Mouse (Mus musculus) limb, embryonic 14.5 days (tissue): ENCODE data around the gene Gpr89. TPM values are rescaled to one million over a fixed set of nuclear protein-coding genes. Genes with fewer than 3 reads are reported as not detected.

Experiments
- ATAC-seq: fragments of 200-750 bp; cut with Nextera tagmentation; 2 replicates; pipeline ENCODE4 v1.8.0; 2017; ENCODE audit warnings: low read depth, moderate number of reproducible peaks, moderate TSS enrichment; ENCODE audit not compliant: low FRiP score
- DNase-seq: peaks from one replicate; pipeline ENCODE4 v3.0.0-alpha.2; 2015; ENCODE audit warnings: low spot score
- H3K27ac ChIP-seq: fragments of 300-500 bp; sonication (generic); replicated peaks from 2 replicates; pipeline ENCODE4 v1.5.1; 2014; ENCODE audit warnings: low read depth, mild to moderate bottlenecking, low read length, moderate library complexity, mixed read lengths
- H3K27me3 ChIP-seq: fragments of 300-500 bp; sonication (generic); 2 replicates; pipeline ENCODE4 v1.6.1; 2014; ENCODE audit warnings: low read length, mixed read lengths; ENCODE audit not compliant: control insufficient read depth, insufficient read depth
- H3K36me3 ChIP-seq: fragments of 300-500 bp; sonication (generic); 2 replicates; pipeline ENCODE4 v1.6.1; 2014; ENCODE audit warnings: mild to moderate bottlenecking, low read length, moderate library complexity, mixed read lengths; ENCODE audit not compliant: control insufficient read depth, insufficient read depth
- H3K4me1 ChIP-seq: fragments of 300-500 bp; sonication (generic); 2 replicates; pipeline ENCODE4 v1.6.1; 2014; ENCODE audit warnings: antibody characterized with exemption, low read length, mixed read lengths; ENCODE audit not compliant: control insufficient read depth, insufficient read depth
- H3K4me2 ChIP-seq: fragments of 300-500 bp; sonication (generic); replicated peaks from 2 replicates; pipeline ENCODE4 v1.6.1; 2014; ENCODE audit warnings: low read depth, mild to moderate bottlenecking, low read length, moderate library complexity; ENCODE audit not compliant: severe bottlenecking
- H3K4me3 ChIP-seq: fragments of 300-500 bp; sonication (generic); replicated peaks from 2 replicates; pipeline ENCODE4 v1.5.1; 2014; ENCODE audit warnings: low read length
- H3K9ac ChIP-seq: fragments of 300-500 bp; sonication (generic); 2 replicates; pipeline ENCODE4 v1.6.1; 2014; ENCODE audit warnings: mild to moderate bottlenecking, low read depth, low read length, moderate library complexity; ENCODE audit not compliant: severe bottlenecking
- H3K9me3 ChIP-seq: fragments of 300-500 bp; sonication (generic); 2 replicates; pipeline ENCODE4 v1.6.1; 2016; ENCODE audit warnings: low read length; ENCODE audit not compliant: control insufficient read depth
- POLR2A ChIP-seq: fragments of 200-500 bp; IDR thresholded peaks from 2 replicates; pipeline ENCODE4 v1.8.0; 2012; ENCODE audit warnings: inconsistent platforms, mild to moderate bottlenecking, moderate library complexity, borderline replicate concordance; ENCODE audit not compliant: insufficient read depth, insufficient read length; ENCODE audit errors: extremely low read depth
- WGBS: fragments of 180-500 bp; shearing (Covaris S2); extraction: QIAGEN DNeasy Blood & Tissue Kit; methylation state at CpG from one replicate; pipeline ENCODE4 v1.1.7; 2014; 5-methylcytosine and 5-hydroxymethylcytosine counted together
- polyA plus RNA-seq, 2 experiments: library from polyadenylated mRNA; depleted of rRNA in 1 of 2; stranded (reverse) in 1 of 2; unstranded in 1 of 2; fragments of >200 nt; fragmentation: Nextera tagmentation in 1 of 2; extraction: Ambion mirVana in 1 of 2; gene quantifications; 2 replicates each; pipeline versions ENCODE4 v1.2.1 to v1.2.3; 2012 to 2014

Gpr89 gene
- polyA plus RNA-seq, 2 experiments = 15.8 to 43.5 TPM

GRCm38 (mm10) chr3:96832930-96833329 is 72.2 kb downstream of the Gpr89 start:
- no peak overlapping the region for H3K4me3 ChIP-seq
- no peak overlapping the region for H3K9ac ChIP-seq
- H3K36me3 ChIP-seq = no peaks in the 10 kb centered on the region
- WGBS = 35% methylated on average over 5 of the region's 5 CpGs
- H3K27ac ChIP-seq = no peak overlapping the region
- no peak overlapping the region for H3K4me2 ChIP-seq
- H3K9me3 ChIP-seq = no peaks in the 10 kb centered on the region
- no peak for TF ChIP-seq POLR2A
- no peak for ATAC-seq
- no peaks in the 10 kb centered on the region for H3K27me3 ChIP-seq
- H3K4me1 ChIP-seq = no peaks in the 10 kb centered on the region
- no peak for DNase-seq

DNA sequence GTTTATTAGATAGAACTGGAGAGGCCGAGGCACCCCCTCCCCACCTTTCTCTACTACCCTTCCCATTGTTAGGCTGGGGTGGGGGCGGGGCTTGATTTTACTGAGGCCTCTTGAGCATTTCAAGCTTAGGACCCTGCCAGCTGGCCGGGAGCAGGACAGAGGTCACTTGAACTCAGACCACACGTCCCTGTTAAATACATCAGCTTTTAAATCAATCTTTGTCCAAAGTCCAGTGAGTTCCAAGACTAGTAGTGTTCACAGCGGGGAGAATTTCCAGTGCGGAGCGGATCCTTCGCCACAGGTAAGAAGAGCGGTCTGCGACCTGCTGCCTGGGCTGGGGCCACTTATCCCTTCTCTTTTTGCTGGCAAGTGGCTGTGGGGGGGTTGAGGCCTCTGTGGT is 75.3 kb downstream of the Gpr89 start:
- Histone ChIP-seq H3K36me3 (no peaks in the 10 kb centered on the region), H3K4me2 (no peak overlapping the region), H3K4me3 (no peak overlapping the region), H3K9ac (no peak overlapping the region), H3K4me1 (no peaks in the 10 kb centered on the region), H3K9me3 (no peaks in the 10 kb centered on the region), H3K27ac (no peak overlapping the region), H3K27me3 (no peaks in the 10 kb centered on the region)
- 77% methylated on average over 10 of the region's 10 CpGs for WGBS
- DNase-seq = no peak
- no peak for TF ChIP-seq POLR2A
- no peak for ATAC-seq

GRCm38 (mm10) chr3:96828984-96829383 is 76.2 kb downstream of the Gpr89 start, which contains the start of the genes Pdzk1 and Cd160:
TSS of gene Pdzk1 (plus strand) at chr3:96829284.
TSS of gene Cd160 (minus strand) at chr3:96829351.
- Histone ChIP-seq H3K4me1 (no peaks in the 10 kb centered on the region), H3K4me3 (no peak within 1 kb of the TSS), H3K9me3 (no peaks in the 10 kb centered on the region), H3K4me2 (no peak within 1 kb of the TSS), H3K27ac (no peak within 1 kb of the TSS), H3K9ac (no peak within 1 kb of the TSS), H3K27me3 (no peaks in the 10 kb centered on the region), H3K36me3 (no peaks in the 10 kb centered on the region)
- DNase-seq (no peak), ATAC-seq (no peak)
- WGBS = 70% methylated on average over 1 of the region's 1 CpGs
- TF ChIP-seq POLR2A = no peak

DNA sequence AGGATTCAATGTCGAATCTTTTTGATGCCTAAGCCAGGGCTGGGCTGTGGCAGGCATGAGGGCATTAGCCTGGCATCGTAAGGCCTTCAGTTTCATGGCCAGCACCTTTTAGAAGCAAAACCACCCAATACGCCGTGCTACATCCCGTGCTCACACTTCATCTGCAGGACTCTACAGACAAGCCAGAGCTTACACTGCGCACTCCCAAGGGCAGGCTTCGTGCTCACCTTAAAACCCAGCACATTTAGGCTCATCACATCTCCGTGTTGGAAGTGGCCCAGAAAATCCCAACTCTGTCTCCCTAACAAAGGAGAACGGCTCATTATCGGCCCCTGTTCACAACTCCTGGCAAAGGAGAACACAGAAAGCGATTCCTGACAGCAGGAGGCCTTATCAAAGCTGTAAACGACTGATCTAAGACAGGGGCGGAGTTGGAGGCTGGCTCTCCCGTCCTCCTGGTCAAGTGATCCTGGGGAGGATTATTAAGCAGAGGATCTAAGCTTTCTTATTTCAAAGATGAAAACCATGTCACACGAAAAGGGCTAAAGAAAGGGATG is 76.8 kb downstream of the Gpr89 start:
- DNase-seq (no peak), ATAC-seq (no peak)
- 35% methylated on average over 15 of the region's 15 CpGs for WGBS
- no peaks in the 10 kb centered on the region for H3K36me3 ChIP-seq
- no peaks in the 10 kb centered on the region for H3K9me3 ChIP-seq
- no peak overlapping the region for H3K27ac ChIP-seq
- no peaks in the 10 kb centered on the region for H3K27me3 ChIP-seq
- H3K4me1 ChIP-seq = no peaks in the 10 kb centered on the region
- no peak for TF ChIP-seq POLR2A
- H3K4me3 ChIP-seq = no peak overlapping the region
- no peak overlapping the region for H3K9ac ChIP-seq
- no peak overlapping the region for H3K4me2 ChIP-seq

DNA sequence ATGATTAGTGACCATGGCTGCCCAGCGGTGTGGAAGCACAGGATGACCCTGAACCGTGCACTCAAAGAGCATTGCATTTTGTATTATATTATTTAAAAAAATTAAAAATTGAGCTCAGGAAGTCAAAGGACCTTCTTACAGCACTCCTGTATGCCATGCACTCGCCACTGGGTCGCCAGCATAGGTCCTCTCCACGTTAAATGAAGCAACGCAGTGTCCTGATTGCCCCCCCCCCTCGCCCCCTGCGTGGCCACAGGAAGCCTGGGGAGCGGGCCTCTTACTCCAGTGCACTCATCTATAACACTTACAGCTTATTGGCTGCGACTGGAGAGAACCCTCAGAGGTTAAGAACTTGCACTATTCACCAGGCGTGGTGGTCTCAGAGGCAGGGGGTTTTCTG is 79.9 kb downstream of the Gpr89 start:
- no peak overlapping the region for H3K4me3 ChIP-seq
- ATAC-seq = no peak
- no peaks in the 10 kb centered on the region for H3K36me3 ChIP-seq
- WGBS = 40% methylated on average over 11 of the region's 11 CpGs
- no peak overlapping the region for H3K27ac ChIP-seq
- H3K4me2 ChIP-seq = no peak overlapping the region
- H3K9me3 ChIP-seq = no peaks in the 10 kb centered on the region
- DNase-seq = no peak
- H3K9ac ChIP-seq = no peak overlapping the region
- no peaks in the 10 kb centered on the region for H3K4me1 ChIP-seq
- TF ChIP-seq POLR2A = no peak
- H3K27me3 ChIP-seq = no peaks in the 10 kb centered on the region

DNA sequence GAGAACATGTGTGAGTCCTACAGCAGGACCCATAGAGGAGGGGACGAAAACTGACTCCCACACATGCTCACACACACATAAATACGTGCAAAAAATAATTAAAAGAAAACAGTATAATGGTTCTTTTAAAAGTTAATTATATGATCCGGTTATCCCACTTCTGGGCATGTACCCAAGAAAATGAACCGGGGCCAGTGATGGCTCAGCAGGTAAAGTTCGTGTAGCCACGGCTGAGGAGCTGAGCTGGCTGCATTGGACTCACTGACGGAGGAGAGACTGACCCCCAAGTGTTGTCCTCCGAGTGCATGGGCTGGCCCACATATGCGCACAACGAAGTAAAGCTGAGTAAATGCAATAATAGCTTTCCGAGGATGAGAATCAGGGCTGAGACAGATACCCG is 80.5 kb downstream of the Gpr89 start:
- Histone ChIP-seq H3K27ac (no peak overlapping the region), H3K4me3 (no peak overlapping the region), H3K36me3 (no peaks in the 10 kb centered on the region), H3K9ac (no peak overlapping the region), H3K4me2 (no peak overlapping the region), H3K4me1 (no peaks in the 10 kb centered on the region), H3K27me3 (no peaks in the 10 kb centered on the region), H3K9me3 (no peaks in the 10 kb centered on the region)
- no peak for TF ChIP-seq POLR2A
- DNase-seq = no peak
- WGBS = 66% methylated on average over 12 of the region's 12 CpGs
- no peak for ATAC-seq
